Mouse (Mus musculus) heart, embryonic 12.5 days (tissue): ENCODE measurements at regions not wholly inside any gene's neighbourhood (a gene's known extent, or its start where the extent isn't known, plus 50 kb on each side); places are given as distances from the start of the nearest gene placed in this dataset.

Experiments used
- ATAC-seq: fragments of 200-750 bp; cut with Nextera tagmentation; 2 replicates; pipeline ENCODE4 v1.8.0; 2017; ENCODE audit warnings: moderate TSS enrichment, moderate library complexity; ENCODE audit not compliant: insufficient number of reproducible peaks, low FRiP score
- H3K27ac ChIP-seq: fragments of 300-500 bp; sonication (generic); 2 replicates; pipeline ENCODE4 v1.5.1; 2016; ENCODE audit warnings: mild to moderate bottlenecking, moderate library complexity; ENCODE audit not compliant: poor library complexity, severe bottlenecking
- H3K27me3 ChIP-seq: fragments of 300-500 bp; sonication (generic); replicated peaks from 2 replicates; pipeline ENCODE4 v1.6.1; 2016; ENCODE audit warnings: mild to moderate bottlenecking, moderate library complexity
- H3K36me3 ChIP-seq: fragments of 300-500 bp; sonication (generic); 2 replicates; pipeline ENCODE4 v1.6.1; 2016; ENCODE audit warnings: mild to moderate bottlenecking, moderate library complexity
- H3K4me1 ChIP-seq: fragments of 300-500 bp; sonication (generic); replicated peaks from 2 replicates; pipeline ENCODE4 v1.6.1; 2016; ENCODE audit warnings: mild to moderate bottlenecking
- H3K4me2 ChIP-seq: fragments of 300-500 bp; sonication (generic); 2 replicates; pipeline ENCODE4 v1.6.1; 2016; ENCODE audit warnings: mild to moderate bottlenecking, moderate library complexity
- H3K4me3 ChIP-seq: fragments of 300-500 bp; sonication (generic); 2 replicates; pipeline ENCODE4 v1.5.1; 2016; ENCODE audit warnings: mild to moderate bottlenecking
- H3K9ac ChIP-seq: fragments of 300-500 bp; sonication (generic); 2 replicates; pipeline ENCODE4 v1.6.1; 2016; ENCODE audit warnings: mild to moderate bottlenecking, moderate library complexity
- H3K9me3 ChIP-seq: fragments of 300-500 bp; sonication (generic); replicated peaks from 2 replicates; pipeline ENCODE4 v1.6.1; 2016; ENCODE audit warnings: mild to moderate bottlenecking, moderate library complexity
- WGBS: fragments of 180-500 bp; shearing (Covaris S2); methylation state at CpG from one replicate; pipeline ENCODE4 v1.1.7; 2016; 5-methylcytosine and 5-hydroxymethylcytosine counted together

DNA sequence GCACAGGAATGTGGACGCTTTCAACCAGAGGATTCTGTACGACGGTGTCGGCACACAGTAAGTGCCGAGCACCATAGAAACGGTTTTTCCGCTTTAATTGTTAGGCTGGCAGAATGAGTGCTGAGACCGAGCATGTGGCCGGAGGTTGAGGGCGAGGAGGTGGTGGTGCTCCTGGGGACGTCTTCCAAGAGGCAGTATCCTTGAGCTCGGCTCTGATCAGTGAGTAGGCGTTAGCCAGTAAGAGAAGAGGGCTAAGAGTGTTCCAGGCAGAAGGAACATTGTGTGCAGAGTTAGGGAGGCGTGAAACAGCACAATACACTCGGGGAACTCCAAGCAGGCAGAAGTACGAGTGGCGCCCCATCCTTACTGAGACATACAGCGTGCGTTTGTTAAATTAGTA is 113.5 kb upstream of the Mkln1 start:
- Histone ChIP-seq H3K27me3 (no peaks in the 10 kb centered on the region), H3K9me3 (no peaks in the 10 kb centered on the region), H3K9ac (no peak overlapping the region), H3K27ac (no peak overlapping the region), H3K36me3 (no peaks in the 10 kb centered on the region), H3K4me1 (peaks cover 14% of the 10 kb centered on the region), H3K4me3 (no peak overlapping the region), H3K4me2 (no peak overlapping the region)
- no peak for ATAC-seq
- 88% methylated on average over 19 of the region's 19 CpGs for WGBS

- H3K4me2 ChIP-seq, result no peak overlapping the region
- H3K36me3 ChIP-seq, result no peaks in the 10 kb centered on the region
- H3K9ac ChIP-seq, result no peak overlapping the region
- peaks cover 5% of the 10 kb centered on the region; the same call in 1 of the 2 replicates for H3K27me3 ChIP-seq
- 72% methylated on average over 11 of the region's 11 CpGs for WGBS
- no peak overlapping the region for H3K4me3 ChIP-seq
- peaks cover 14% of the 10 kb centered on the region for H3K4me1 ChIP-seq
- H3K9me3 ChIP-seq, result no peaks in the 10 kb centered on the region
- H3K27ac ChIP-seq, result no peak overlapping the region
- ATAC-seq, result no peak
Measured at GRCm38 (mm10) chr6:31285981-31286737, 112.4 kb upstream of the Mkln1 start.

DNA sequence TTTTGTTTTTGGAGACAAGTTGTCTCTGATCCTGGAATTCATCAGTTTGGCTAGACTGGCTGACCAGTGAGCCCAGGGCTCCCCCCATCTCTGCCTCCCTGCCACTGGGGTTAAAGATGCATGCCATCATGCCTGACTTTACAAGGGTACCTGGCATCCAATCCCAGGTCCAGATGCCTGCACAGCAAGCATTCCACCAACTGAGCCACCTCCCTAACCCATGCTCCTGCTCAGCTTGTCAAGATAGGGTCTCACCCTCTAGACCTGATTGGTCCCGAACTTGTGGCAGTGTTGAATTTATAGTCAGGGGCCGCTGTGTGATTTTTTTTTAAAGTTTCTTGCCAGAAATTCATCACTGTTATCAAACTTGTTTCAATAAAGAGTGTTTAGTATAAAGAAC is 111.4 kb upstream of the Mkln1 start:
- H3K9me3 ChIP-seq, result no peaks in the 10 kb centered on the region
- ATAC-seq, result no peak
- H3K27me3 ChIP-seq, result peaks cover 7% of the 10 kb centered on the region; the same call in 1 of the 2 replicates
- no peak overlapping the region for H3K4me2 ChIP-seq
- H3K4me3 ChIP-seq, result no peak overlapping the region
- H3K9ac ChIP-seq, result no peak overlapping the region
- no peaks in the 10 kb centered on the region for H3K36me3 ChIP-seq
- WGBS, result 58% methylated on average over 2 of the region's 2 CpGs
- H3K27ac ChIP-seq, result no peak overlapping the region
- H3K4me1 ChIP-seq, result peaks cover 14% of the 10 kb centered on the region

GRCm38 (mm10) chr6:31287686-31288085 is 110.8 kb upstream of the Mkln1 start:
- WGBS, result 31% methylated on average over 7 of the region's 7 CpGs

DNA sequence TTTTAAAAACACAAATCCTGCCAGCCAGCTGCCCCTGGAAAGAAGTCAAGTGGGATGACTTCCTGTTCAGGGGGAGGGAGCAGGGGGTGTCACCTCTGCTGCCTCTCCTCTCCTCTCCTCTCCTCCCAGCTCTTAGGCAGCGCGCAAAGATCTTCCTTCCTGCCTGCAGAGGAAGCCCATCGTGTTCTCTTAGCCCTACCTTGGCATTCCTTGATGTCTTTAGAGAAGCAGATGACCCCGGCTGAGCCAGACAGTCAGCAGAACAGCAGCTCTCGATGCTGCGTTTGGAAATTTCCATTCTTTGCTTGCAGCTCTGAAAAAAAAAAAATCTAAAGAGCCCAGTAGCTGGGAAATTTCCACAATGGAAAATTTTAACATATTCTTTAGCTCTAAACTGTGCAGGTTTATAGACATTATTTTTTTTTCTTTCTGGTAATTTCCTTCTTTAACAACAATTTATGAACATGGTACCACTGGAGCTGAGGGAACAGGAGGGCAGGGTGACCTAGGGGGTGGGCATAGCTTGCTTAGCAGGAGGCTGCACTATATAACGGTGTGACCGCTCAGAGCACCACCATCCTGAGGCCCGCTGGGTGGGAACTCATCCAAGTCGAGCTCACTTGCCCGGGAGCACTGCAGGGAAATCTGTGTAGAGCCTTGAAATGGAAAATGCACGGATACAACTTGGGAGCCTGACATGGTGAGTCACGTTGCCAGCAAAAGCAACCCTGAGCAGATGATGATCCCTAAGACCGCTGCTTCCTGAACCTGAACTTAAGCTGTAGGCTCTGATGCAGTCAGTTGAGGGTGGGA is 109.9 kb upstream of the Mkln1 start:
- H3K4me3 ChIP-seq, result no peak overlapping the region
- H3K9ac ChIP-seq, result no peak overlapping the region
- H3K27ac ChIP-seq, result peak overlapping the region; percentile 67
- ATAC-seq, result peak; percentile 75
- H3K4me2 ChIP-seq, result no peak overlapping the region
- H3K9me3 ChIP-seq, result no peaks in the 10 kb centered on the region
- peaks cover 8% of the 10 kb centered on the region; the same call in 1 of the 2 replicates for H3K27me3 ChIP-seq
- 33% methylated on average over 14 of the region's 14 CpGs for WGBS
- H3K4me1 ChIP-seq, result peaks cover 14% of the 10 kb centered on the region
- no peaks in the 10 kb centered on the region for H3K36me3 ChIP-seq

More at GRCm38 (mm10) chr6:31287686-31288085, 110.8 kb upstream of the Mkln1 start:
- H3K9me3 ChIP-seq, result no peaks in the 10 kb centered on the region
- H3K4me1 ChIP-seq, result peaks cover 14% of the 10 kb centered on the region
- H3K27ac ChIP-seq, result peak overlapping the region; percentile 55
- no peak overlapping the region for H3K4me3 ChIP-seq
- H3K9ac ChIP-seq, result no peak overlapping the region
- peaks cover 8% of the 10 kb centered on the region; the same call in 1 of the 2 replicates for H3K27me3 ChIP-seq
- no peaks in the 10 kb centered on the region for H3K36me3 ChIP-seq
- ATAC-seq, result no peak
- no peak overlapping the region for H3K4me2 ChIP-seq

DNA sequence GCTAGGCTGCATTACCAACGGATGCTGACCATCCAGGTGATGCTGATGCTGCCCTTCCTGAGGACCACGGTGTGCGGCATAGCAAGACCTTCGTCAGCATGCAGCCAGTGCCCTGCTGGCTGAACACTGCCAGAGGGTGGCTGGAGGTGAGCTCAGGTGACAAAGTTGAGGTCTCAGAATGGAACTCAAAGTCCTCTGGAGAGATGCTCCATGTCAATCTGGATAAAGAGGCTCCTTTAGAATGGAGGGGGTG is 109.4 kb upstream of the Mkln1 start:
- Histone ChIP-seq H3K36me3 (no peaks in the 10 kb centered on the region), H3K9me3 (no peaks in the 10 kb centered on the region), H3K27ac (no peak overlapping the region), H3K4me2 (no peak overlapping the region), H3K4me1 (peaks cover 14% of the 10 kb centered on the region), H3K27me3 (peaks cover 8% of the 10 kb centered on the region; the same call in 1 of the 2 replicates), H3K9ac (no peak overlapping the region), H3K4me3 (no peak overlapping the region)
- no peak for ATAC-seq
- WGBS, result 78% methylated on average over 4 of the region's 4 CpGs

- WGBS, result 86% methylated on average over 7 of the region's 7 CpGs
Measured at GRCm38 (mm10) chr6:31292081-31292480, 106.5 kb upstream of the Mkln1 start.

DNA sequence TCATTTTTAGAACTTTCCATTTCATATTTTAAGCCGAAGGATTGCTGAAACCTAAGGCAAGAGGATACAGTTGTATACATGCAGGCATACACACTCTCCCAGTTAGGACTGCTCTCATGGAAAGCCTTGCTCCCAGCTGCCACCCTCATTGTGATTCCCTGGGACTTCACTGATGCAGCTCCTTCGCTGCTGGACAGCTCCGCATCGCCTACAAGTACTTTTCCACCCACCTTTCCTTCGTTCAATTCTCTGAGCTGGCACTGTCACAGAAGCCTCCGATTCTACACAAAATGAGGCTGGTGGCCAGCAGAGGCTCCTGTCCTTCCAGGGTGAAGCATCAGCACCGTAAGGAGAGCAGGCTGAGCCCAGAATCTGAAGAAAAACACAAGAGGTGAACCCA is 105.5 kb upstream of the Mkln1 start:
- no peaks in the 10 kb centered on the region for H3K9me3 ChIP-seq
- H3K4me3 ChIP-seq, result no peak overlapping the region
- no peaks in the 10 kb centered on the region for H3K36me3 ChIP-seq
- H3K9ac ChIP-seq, result no peak overlapping the region
- H3K4me2 ChIP-seq, result no peak overlapping the region
- no peak for ATAC-seq
- H3K4me1 ChIP-seq, result peaks cover 11% of the 10 kb centered on the region
- 35% methylated on average over 7 of the region's 7 CpGs for WGBS
- peaks cover 8% of the 10 kb centered on the region; the same call in 1 of the 2 replicates for H3K27me3 ChIP-seq
- no peak overlapping the region for H3K27ac ChIP-seq

More at GRCm38 (mm10) chr6:31292081-31292480, 106.5 kb upstream of the Mkln1 start:
- H3K27me3 ChIP-seq, result peaks cover 8% of the 10 kb centered on the region; the same call in 1 of the 2 replicates
- no peak overlapping the region for H3K27ac ChIP-seq
- H3K4me1 ChIP-seq, result peaks cover 14% of the 10 kb centered on the region
- no peak for ATAC-seq
- H3K9me3 ChIP-seq, result no peaks in the 10 kb centered on the region
- no peak overlapping the region for H3K4me2 ChIP-seq
- no peak overlapping the region for H3K9ac ChIP-seq
- H3K4me3 ChIP-seq, result no peak overlapping the region
- H3K36me3 ChIP-seq, result no peaks in the 10 kb centered on the region

- Histone ChIP-seq H3K9me3 (no peaks in the 10 kb centered on the region), H3K27ac (no peak overlapping the region), H3K27me3 (no peaks in the 10 kb centered on the region), H3K4me3 (no peak overlapping the region), H3K4me2 (no peak overlapping the region), H3K9ac (no peak overlapping the region), H3K4me1 (no peaks in the 10 kb centered on the region), H3K36me3 (no peaks in the 10 kb centered on the region)
- ATAC-seq, result no peak
- 78% methylated on average over 7 of the region's 7 CpGs for WGBS
Measured at GRCm38 (mm10) chr6:31299395-31299794, 99.1 kb upstream of the Mkln1 start.

GRCm38 (mm10) chr6:31305736-31306135 is 92.8 kb upstream of the Mkln1 start:
- no peak overlapping the region for H3K4me2 ChIP-seq
- H3K9ac ChIP-seq, result no peak overlapping the region
- WGBS, result 58% methylated on average over 5 of the region's 5 CpGs
- no peak overlapping the region for H3K27ac ChIP-seq
- H3K27me3 ChIP-seq, result no peaks in the 10 kb centered on the region
- peaks cover 3% of the 10 kb centered on the region; the same call in 1 of the 2 replicates for H3K4me1 ChIP-seq
- H3K4me3 ChIP-seq, result no peak overlapping the region
- ATAC-seq, result no peak
- no peaks in the 10 kb centered on the region for H3K9me3 ChIP-seq
- H3K36me3 ChIP-seq, result no peaks in the 10 kb centered on the region

DNA sequence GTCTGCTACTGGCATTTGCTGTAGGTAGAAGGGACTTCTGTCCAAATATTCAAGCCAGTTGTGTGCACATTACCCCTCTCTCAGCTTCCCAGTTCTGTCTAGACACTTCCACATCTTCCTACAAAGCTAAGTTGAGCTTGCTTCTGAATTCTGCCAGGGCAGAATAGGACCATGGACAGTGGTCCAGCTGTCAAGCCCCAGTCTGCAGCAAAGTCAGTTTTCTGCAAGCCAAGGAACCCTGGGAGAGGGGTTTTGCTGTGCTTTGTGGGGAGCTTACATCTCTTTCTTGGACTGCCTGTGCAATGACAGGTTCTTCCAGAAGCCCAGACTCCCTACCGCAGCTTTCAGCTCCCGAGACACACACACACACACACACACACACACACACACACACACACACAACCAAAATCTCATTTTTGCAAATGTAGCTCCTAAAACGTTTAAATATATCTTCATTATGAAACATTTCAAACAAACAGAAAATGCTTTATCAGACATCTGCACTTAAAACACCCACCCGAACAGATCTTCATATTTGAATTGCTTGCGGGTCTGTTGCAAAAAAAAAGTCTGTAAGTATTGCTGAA is 91.4 kb upstream of the Mkln1 start:
- Histone ChIP-seq H3K36me3 (no peaks in the 10 kb centered on the region), H3K4me3 (no peak overlapping the region), H3K9me3 (no peaks in the 10 kb centered on the region), H3K27ac (no peak overlapping the region), H3K9ac (no peak overlapping the region), H3K4me1 (peaks cover 3% of the 10 kb centered on the region; the same call in 1 of the 2 replicates), H3K4me2 (no peak overlapping the region), H3K27me3 (no peaks in the 10 kb centered on the region)
- no peak for ATAC-seq
- WGBS, result 67% methylated on average over 4 of the region's 5 CpGs
